Mouse (Mus musculus): ENCODE data around the gene Dna2. TPM values are rescaled to one million over a fixed set of nuclear protein-coding genes. Genes with fewer than 3 reads are reported as not detected.
"Not testable (repeated sequence)": the region's sequence is repeated elsewhere in the genome, so short reads cannot be mapped to it uniquely, and the experiment has no call there.

The Dna2 gene
- total and polyA plus RNA-seq, 3 experiments: 0.29 to 0.84 (median 0.68) TPM

GRCm38 (mm10) chr10:62906336-62906735 lies 40.5 kb upstream of the Dna2 start:
- no peaks in the 10 kb centered on the region for H3K79me2 ChIP-seq (replicated peaks; ENCODE audit: control insufficient read depth, insufficient read depth, low read length)
- no peak for TF ChIP-seq CTCF (IDR thresholded peaks at IDR 0.05)
- no peak for TF ChIP-seq EP300 (IDR thresholded peaks at IDR 0.05; ENCODE audit: insufficient read depth, low read depth, low read length)
- TF ChIP-seq POLR2A (IDR thresholded peaks at IDR 0.05; ENCODE audit: insufficient read depth, low read depth, low read length): no peak
- no peaks in the 10 kb centered on the region for H3K4me1 ChIP-seq (ENCODE audit: control insufficient read depth, insufficient read depth, low read length)
- H3K36me3 ChIP-seq (ENCODE audit: control insufficient read depth, insufficient read depth, low read length): no peaks in the 10 kb centered on the region
- no peak overlapping the region for H3K4me3 ChIP-seq
- no peak for DNase-seq
- no peak overlapping the region for H3K9ac ChIP-seq (ENCODE audit: low read depth, low read length)
- no peaks in the 10 kb centered on the region for H3K27me3 ChIP-seq (ENCODE audit: control insufficient read depth, insufficient read depth, low read length)
- intact Hi-C loops (cut with DNase I): no loop called here
- no peak overlapping the region for H3K27ac ChIP-seq
- 70% methylated on average over 7 of the region's 7 CpGs for WGBS

GRCm38 (mm10) chr10:62908896-62909295 lies 37.9 kb upstream of the Dna2 start, which contains the start of gene Tet1:
TSS of gene Tet1 (minus strand) at chr10:62908996.
- H3K9ac ChIP-seq (ENCODE audit: low read depth, low read length); DNase-seq; H3K4me1 ChIP-seq (ENCODE audit: control insufficient read depth, insufficient read depth, low read length); intact Hi-C loops (cut with DNase I); H3K4me3 ChIP-seq; H3K27me3 ChIP-seq (ENCODE audit: control insufficient read depth, insufficient read depth, low read length); H3K79me2 ChIP-seq (replicated peaks; ENCODE audit: control insufficient read depth, insufficient read depth, low read length); H3K27ac ChIP-seq; H3K36me3 ChIP-seq (ENCODE audit: control insufficient read depth, insufficient read depth, low read length): not testable (repeated sequence)
- no CpG with 5 or more reads among the region's 1 CpGs for WGBS

- no peaks in the 10 kb centered on the region for H3K27me3 ChIP-seq (ENCODE audit: control insufficient read depth, insufficient read depth, low read length)
- H3K27ac ChIP-seq: no peak overlapping the region
- no peak for DNase-seq
- H3K79me2 ChIP-seq (replicated peaks; ENCODE audit: control insufficient read depth, insufficient read depth, low read length): no peaks in the 10 kb centered on the region
- no peaks in the 10 kb centered on the region for H3K4me1 ChIP-seq (ENCODE audit: control insufficient read depth, insufficient read depth, low read length)
- no peak for TF ChIP-seq CTCF (IDR thresholded peaks at IDR 0.05)
- H3K4me3 ChIP-seq: no peak overlapping the region
- H3K9ac ChIP-seq (ENCODE audit: low read depth, low read length): no peak overlapping the region
- no peaks in the 10 kb centered on the region for H3K36me3 ChIP-seq (ENCODE audit: control insufficient read depth, insufficient read depth, low read length)
- intact Hi-C loops (cut with DNase I): no loop called here
- 79% methylated on average over 2 of the region's 2 CpGs for WGBS
Measured at GRCm38 (mm10) chr10:62911120-62911519, 35.7 kb upstream of the Dna2 start.

GRCm38 (mm10) chr10:62918985-62919384 lies 27.8 kb upstream of the Dna2 start:
- no peak overlapping the region for H3K4me3 ChIP-seq
- TF ChIP-seq EP300 (IDR thresholded peaks at IDR 0.05; ENCODE audit: insufficient read depth, low read depth, low read length) (no peak), CTCF (IDR thresholded peaks at IDR 0.05) (no peak), POLR2A (IDR thresholded peaks at IDR 0.05; ENCODE audit: insufficient read depth, low read depth, low read length) (no peak)
- H3K79me2 ChIP-seq (replicated peaks; ENCODE audit: control insufficient read depth, insufficient read depth, low read length): peaks cover 2% of the 10 kb centered on the region; the same call in 1 of the 2 replicates
- H3K36me3 ChIP-seq (ENCODE audit: control insufficient read depth, insufficient read depth, low read length): no peaks in the 10 kb centered on the region
- 73% methylated on average over 3 of the region's 3 CpGs for WGBS
- intact Hi-C loops (cut with DNase I): no loop called here
- no peak overlapping the region for H3K9ac ChIP-seq (ENCODE audit: low read depth, low read length)
- no peak for DNase-seq
- no peak overlapping the region for H3K27ac ChIP-seq
- peaks cover 5% of the 10 kb centered on the region for H3K4me1 ChIP-seq (ENCODE audit: control insufficient read depth, insufficient read depth, low read length)
- H3K27me3 ChIP-seq (ENCODE audit: control insufficient read depth, insufficient read depth, low read length): no peaks in the 10 kb centered on the region

- no peaks in the 10 kb centered on the region for H3K36me3 ChIP-seq (ENCODE audit: control insufficient read depth, insufficient read depth, low read length)
- no peaks in the 10 kb centered on the region for H3K27me3 ChIP-seq (ENCODE audit: control insufficient read depth, insufficient read depth, low read length)
- H3K4me1 ChIP-seq (ENCODE audit: control insufficient read depth, insufficient read depth, low read length): peaks cover 6% of the 10 kb centered on the region
- peak within 1 kb of the TSS; percentile 97 for H3K27ac ChIP-seq
- TF ChIP-seq CTCF (IDR thresholded peaks at IDR 0.05) (no peak), EP300 (IDR thresholded peaks at IDR 0.05; ENCODE audit: insufficient read depth, low read depth, low read length) (0 out of 2 replicates have a peak, but pooled peaks have one; percentile 67), POLR2A (IDR thresholded peaks at IDR 0.05; ENCODE audit: insufficient read depth, low read depth, low read length) (peak; percentile 77; the same call in 1 of the 2 replicates)
- 5% methylated on average over 49 of the region's 50 CpGs for WGBS
- peaks cover 3% of the 10 kb centered on the region; the same call in 1 of the 2 replicates for H3K79me2 ChIP-seq (replicated peaks; ENCODE audit: control insufficient read depth, insufficient read depth, low read length)
- H3K4me3 ChIP-seq: peak within 1 kb of the TSS; percentile 100
- intact Hi-C loops (cut with DNase I): loop anchor here (2.0 kb wide), 1 partner anchor 103 kb away; no protein-coding TSS in a partner anchor
- H3K9ac ChIP-seq (ENCODE audit: low read depth, low read length): peak within 1 kb of the TSS; percentile 98
- peak; percentile 93 to 95 for DNase-seq
Measured at GRCm38 (mm10) chr10:62919925-62920765, 26.7 kb upstream of the Dna2 start, which contains the start of gene Slc25a16. TSS of gene Slc25a16 (plus strand) at chr10:62920633.

GRCm38 (mm10) chr10:62920766-62921156 lies 26.1 kb upstream of the Dna2 start:
- WGBS: under 1% methylated on average over 29 of the region's 29 CpGs
- peak overlapping the region; percentile 100 for H3K4me3 ChIP-seq

More at GRCm38 (mm10) chr10:62920766-62921156, 26.1 kb upstream of the Dna2 start:
- peaks cover 6% of the 10 kb centered on the region for H3K4me1 ChIP-seq (ENCODE audit: control insufficient read depth, insufficient read depth, low read length)
- DNase-seq: no peak
- intact Hi-C loops (cut with DNase I): loop anchor here (2.0 kb wide), 1 partner anchor 102 kb away; no protein-coding TSS in a partner anchor
- no peaks in the 10 kb centered on the region for H3K27me3 ChIP-seq (ENCODE audit: control insufficient read depth, insufficient read depth, low read length)
- H3K9ac ChIP-seq (ENCODE audit: low read depth, low read length): peak overlapping the region; percentile 98
- no peaks in the 10 kb centered on the region for H3K36me3 ChIP-seq (ENCODE audit: control insufficient read depth, insufficient read depth, low read length)
- peak overlapping the region; percentile 97 for H3K27ac ChIP-seq
- TF ChIP-seq POLR2A (IDR thresholded peaks at IDR 0.05; ENCODE audit: insufficient read depth, low read depth, low read length) (no peak), CTCF (IDR thresholded peaks at IDR 0.05) (no peak), EP300 (IDR thresholded peaks at IDR 0.05; ENCODE audit: insufficient read depth, low read depth, low read length) (no peak)
- peaks cover 3% of the 10 kb centered on the region; the same call in 1 of the 2 replicates for H3K79me2 ChIP-seq (replicated peaks; ENCODE audit: control insufficient read depth, insufficient read depth, low read length)
